Mouse (Mus musculus) embryonic stem cell, embryonic (primary cell): ENCODE results near the gene Fam186a.

Experiments
- CTCF ChIA-PET, 4 experiments: fragments of 300-600 bp in 2 of 4; fragments of 350-600 bp in 2 of 4; sonication (Branson Sonifier 250); formaldehyde crosslinking; loops; one replicate each; lab custom pipeline; 2022; ENCODE audit warnings: inconsistent platforms in 2 of 4; lab: Charles Lee
- POLR2A ChIA-PET, 4 experiments: fragments of 300-600 bp in 2 of 4; fragments of 350-600 bp in 2 of 4; sonication (Branson Sonifier 250); formaldehyde crosslinking; loops; one replicate each; lab custom pipeline; 2022; ENCODE audit warnings: antibody characterized with exemption in 4 of 4, inconsistent platforms in 1 of 4; lab: Charles Lee

Fam186a gene

DNA sequence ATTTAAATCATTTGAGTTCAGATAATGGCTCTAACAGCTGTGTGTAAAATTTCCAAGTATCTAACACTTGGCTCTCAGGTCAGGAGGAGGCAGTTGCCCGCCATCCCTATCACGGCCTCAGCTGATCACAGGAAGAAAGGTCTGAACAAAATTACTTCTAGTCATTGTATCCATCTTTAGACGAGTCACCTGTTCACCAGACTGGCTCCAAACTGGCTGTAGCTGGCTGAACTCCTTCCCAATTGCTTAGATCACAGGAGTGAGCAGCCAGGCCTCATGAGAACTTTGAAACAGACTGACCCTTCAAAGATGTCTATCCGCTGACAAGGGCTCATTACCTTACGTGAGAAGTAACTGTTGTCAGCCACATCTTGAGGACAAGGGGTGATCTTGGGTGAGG lies 63.6 kb downstream of the Fam186a start:
- POLR2A ChIA-PET: interaction anchor here (0.6 to 5.0 kb wide), 24 partner anchors 9 to 225 kb away, joined by 3 to 76 read pairs (median 6); partner anchors contain the start of genes Cox14 (in 2 of the 4) and Lima1 (in 2 of the 4)
- CTCF ChIA-PET: interaction anchor here (0.6 to 2.9 kb wide), 17 partner anchors 10 to 1839 kb away, joined by 3 to 22 read pairs (median 4); partner anchors contain the start of genes Cox14 (in 2 of the 4) and Lima1 (in 1 of the 4)

DNA sequence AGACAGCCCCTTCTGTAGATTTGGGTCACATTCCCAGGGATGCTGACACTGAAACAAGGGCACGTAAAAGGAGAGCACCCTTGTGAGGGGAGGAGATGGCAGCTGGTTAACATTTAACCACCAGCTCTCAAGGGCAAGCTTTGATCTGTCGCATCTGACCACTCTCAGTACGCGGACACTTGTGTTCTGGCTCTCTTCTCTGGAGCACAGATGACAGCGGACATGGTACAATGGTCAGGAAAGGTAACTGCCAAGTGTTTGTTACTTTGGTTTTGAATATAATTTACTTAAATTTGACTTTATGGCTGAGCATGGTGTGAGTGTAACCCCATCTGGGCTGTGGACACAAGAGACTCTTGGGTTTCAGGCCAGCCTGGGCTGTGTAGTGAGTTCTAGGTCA lies 64.1 kb downstream of the Fam186a start:
- CTCF ChIA-PET: interaction anchor here in 3 of 4 experiments (0.5 to 2.9 kb wide), 15 partner anchors 9 to 1839 kb away, joined by 3 to 22 read pairs (median 4); partner anchors contain the start of genes Cox14 (in 2 of the 3) and Lima1 (in 1 of the 3)
- POLR2A ChIA-PET: interaction anchor here in 3 of 4 experiments (1.0 to 5.0 kb wide), 25 partner anchors 8 to 386 kb away, joined by 3 to 76 read pairs (median 5); partner anchors contain the start of genes Lima1 (in 3 of the 3) and Cox14 (in 2 of the 3)

DNA sequence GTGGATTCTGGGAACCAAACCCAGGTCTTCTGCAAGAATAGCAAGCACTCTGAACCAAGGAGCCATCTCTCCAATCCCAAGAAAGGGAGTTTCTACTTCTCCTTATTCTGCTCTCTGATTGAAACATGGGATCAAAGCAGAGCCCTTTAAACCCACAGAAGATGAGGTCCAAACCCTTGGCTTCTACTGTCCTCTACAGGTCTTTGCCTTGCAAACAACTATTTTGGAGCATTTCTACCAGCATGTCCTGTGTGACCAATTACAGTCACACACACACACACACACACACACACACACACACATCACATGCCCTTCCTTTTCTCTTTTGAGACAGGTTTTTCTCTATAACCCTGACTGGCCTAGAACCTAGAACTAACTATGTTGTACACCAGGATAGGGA lies 70.2 kb downstream of the Fam186a start:
- POLR2A ChIA-PET: interaction anchor here in 2 of 4 experiments (0.6 to 12.8 kb wide), 9 partner anchors 18 to 467 kb away, joined by 3 to 270 read pairs (median 4); partner anchors contain the start of genes Lima1 (in 2 of the 2) and Racgap1 (in 1 of the 2)
- CTCF ChIA-PET: interaction anchor here in 3 of 4 experiments (0.6 to 1.7 kb wide), 7 partner anchors 8 to 382 kb away, joined by 3 to 8 read pairs (median 5); partner anchors contain the start of gene Cox14 (in 1 of the 3)

DNA sequence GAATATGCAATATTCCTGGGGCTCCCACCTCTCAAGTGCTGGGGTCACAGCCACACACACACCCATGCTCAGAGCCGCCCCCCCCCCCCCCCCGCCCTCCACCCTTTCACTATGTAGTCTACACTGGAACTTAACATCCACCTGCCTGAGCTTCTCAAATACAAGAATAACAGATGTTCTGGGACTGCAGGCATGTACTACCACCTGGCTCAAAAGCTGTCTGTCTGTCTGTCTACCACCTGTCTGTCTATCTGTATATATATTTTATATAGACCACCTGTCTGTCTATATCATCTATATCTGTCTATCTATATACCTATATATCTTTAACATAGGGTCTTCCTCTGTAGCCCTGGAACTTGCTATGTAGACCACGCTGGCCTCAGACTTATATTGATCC lies 75.5 kb downstream of the Fam186a start:
- ChIA-PET CTCF (interaction anchor here (0.6 to 2.6 kb wide), 13 partner anchors 11 to 408 kb away, joined by 3 to 12 read pairs (median 4); no protein-coding TSS in a partner anchor), POLR2A (interaction anchor here (0.6 to 12.8 kb wide), 33 partner anchors 9 to 456 kb away, joined by 3 to 270 read pairs (median 7); partner anchors contain the start of genes Lima1 (in 3 of the 4) and Gm17349 (in 1 of the 4))

DNA sequence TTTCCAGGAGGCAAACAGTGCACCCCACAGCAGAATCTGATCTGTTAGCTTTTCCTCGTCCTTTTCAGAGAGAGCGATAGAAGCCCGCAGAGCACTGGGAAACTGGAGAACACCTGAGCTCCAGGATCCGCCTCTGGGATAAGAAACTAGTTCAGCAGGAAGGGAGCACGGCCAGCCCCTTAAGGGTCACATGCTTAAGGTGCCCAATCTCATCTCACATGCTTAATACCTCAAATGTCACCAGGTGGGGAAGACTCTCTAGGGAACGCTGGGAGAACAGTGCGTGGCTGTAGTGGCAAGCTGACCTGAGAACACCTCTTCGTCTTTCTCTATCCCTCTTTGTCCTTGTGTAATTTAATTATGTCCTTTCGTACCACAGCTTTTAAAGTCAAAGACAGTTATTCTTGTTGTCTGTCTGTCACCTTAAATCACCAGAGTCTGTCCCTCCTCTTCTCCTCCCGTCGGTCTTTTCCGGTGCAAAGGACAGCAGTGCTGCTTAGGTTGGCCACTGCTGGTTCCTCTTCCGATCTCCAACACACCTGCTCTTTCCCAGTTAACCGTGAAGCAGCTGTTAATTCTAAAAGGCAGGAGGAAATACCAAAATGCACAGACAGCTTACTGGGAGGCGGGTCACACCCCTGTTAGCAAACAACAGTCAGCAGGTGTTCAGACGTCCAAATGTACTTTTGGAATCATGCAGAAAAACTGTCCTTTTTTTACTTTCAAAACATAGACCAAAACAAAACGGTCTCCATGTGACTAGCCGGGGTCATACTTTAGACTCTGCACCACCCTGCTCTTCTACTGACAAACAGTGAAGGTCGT lies 76.2 kb downstream of the Fam186a start:
- POLR2A ChIA-PET: interaction anchor here (0.6 to 12.8 kb wide), 62 partner anchors 7 to 455 kb away, joined by 3 to 270 read pairs (median 4); partner anchors contain the start of genes Lima1 (in 4 of the 4), Cox14 (in 1 of the 4), Gm17349 (in 1 of the 4) and Racgap1 (in 1 of the 4)

DNA sequence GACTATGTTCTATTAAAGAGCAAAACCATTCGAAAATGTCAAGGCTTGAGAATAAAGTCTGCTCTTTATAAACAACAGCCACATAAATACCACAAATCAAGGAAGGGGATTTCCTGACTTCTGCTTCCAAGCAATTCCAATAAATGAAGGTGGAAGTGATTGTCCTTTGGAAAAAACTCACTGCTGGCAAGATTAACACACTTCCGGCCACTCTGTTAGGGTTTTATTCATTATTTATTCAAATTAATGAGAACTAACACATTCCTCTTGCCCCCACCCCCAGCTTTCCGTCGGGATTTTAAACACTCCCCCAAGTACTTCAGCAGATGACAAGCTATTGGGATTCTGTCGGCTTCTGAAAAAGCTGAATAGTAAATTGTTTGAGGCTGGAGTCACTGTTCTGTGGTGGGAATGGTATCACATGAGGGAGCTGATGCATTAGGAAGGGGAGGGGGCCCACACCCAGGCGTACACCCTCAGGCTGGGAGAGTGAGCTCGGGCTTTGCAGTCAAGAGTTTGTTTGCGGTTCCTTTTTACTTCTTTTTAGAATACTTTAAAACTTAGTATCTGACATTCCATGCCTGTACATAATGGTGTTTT lies 77.5 kb downstream of the Fam186a start:
- CTCF ChIA-PET: interaction anchor here in 3 of 4 experiments (0.7 to 2.6 kb wide), 5 partner anchors 12 to 790 kb away, joined by 3 to 12 read pairs (median 3); no protein-coding TSS in a partner anchor

More for the DNA sequence above, 76.2 kb downstream of the Fam186a start:
- CTCF ChIA-PET: interaction anchor here (0.5 to 2.6 kb wide), 17 partner anchors 12 to 385 kb away, joined by 3 to 12 read pairs (median 3); partner anchors contain the start of gene Cox14 (in 1 of the 4)

DNA sequence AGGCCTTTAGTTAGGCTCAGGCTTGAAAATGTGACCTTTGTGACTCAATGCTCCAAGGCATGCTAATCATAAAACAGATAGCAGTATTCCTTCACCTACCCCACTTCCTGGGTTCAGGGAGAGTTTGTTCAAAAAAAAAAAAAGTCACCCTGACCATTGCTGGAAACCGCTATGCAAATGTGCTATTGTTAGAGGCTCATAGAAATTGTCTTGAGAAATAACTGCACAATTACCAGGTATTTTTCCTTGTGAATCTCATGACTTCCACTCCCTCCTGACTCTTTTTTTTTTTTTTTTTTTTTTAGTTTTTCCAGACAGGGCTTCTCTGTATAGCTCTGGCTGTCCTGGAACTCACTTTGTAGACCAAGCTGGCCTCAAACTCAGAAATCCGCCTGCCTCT lies 79.7 kb downstream of the Fam186a start:
- ChIA-PET POLR2A (interaction anchor here in 3 of 4 experiments (0.6 to 2.8 kb wide), 12 partner anchors 9 to 239 kb away, joined by 3 to 26 read pairs (median 5); partner anchors contain the start of gene Lima1 (in 3 of the 3)), CTCF (interaction anchor here in 3 of 4 experiments (0.6 kb wide), 3 partner anchors 68 to 162 kb away, joined by 3 to 4 read pairs (median 3); no protein-coding TSS in a partner anchor)

More for the DNA sequence above, 77.5 kb downstream of the Fam186a start:
- POLR2A ChIA-PET: interaction anchor here (0.6 to 12.8 kb wide), 40 partner anchors 7 to 1161 kb away, joined by 3 to 270 read pairs (median 4); partner anchors contain the start of gene Lima1 (in 4 of the 4)

DNA sequence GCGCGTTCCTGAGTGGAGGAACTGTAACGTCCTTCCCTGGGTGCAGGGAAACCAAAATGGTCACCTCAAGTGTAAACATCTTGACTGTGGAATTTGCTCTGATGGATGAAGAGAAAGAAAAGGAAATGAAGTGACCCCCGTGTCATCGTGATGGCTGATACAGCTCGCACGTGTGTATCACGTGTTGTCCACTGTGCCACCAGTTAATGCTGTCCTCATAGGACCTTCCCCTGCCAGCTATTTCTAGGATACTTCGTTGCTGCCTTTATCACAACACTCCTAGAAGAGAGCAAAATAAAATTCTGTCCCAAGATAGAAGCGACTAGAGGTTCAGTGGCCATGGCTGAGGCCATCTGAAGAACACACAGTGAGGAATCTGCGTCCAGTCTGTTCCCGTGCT lies 82.8 kb downstream of the Fam186a start:
- ChIA-PET CTCF (interaction anchor here in 1 of 4 experiments (0.5 kb wide), 1 partner anchor 11 kb away, joined by 3 read pairs; no protein-coding TSS in a partner anchor), POLR2A (interaction anchor here in 1 of 4 experiments (2.7 kb wide), 1 partner anchor 9 kb away, joined by 11 read pairs; the partner anchor contains the start of gene Lima1)

DNA sequence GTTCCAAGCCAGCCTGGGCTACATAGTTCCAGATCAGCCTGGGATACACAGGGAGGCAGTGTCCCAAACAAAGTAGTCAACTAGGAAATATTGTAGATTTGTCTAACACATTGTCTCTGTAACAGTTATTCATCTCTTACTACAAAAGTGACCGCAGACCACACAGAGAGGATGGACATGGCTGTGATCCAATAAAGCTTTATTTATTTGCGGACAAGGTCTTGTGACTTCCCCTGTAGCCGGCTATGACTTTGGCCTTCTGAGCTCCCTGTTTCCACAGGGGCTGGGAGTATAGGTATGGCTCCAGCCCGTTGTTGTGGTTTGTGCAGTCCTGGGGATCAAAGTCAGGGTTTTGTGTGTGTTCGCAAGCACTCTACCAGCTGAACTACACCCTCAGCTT lies 88.3 kb downstream of the Fam186a start:
- CTCF ChIA-PET: interaction anchor here in 3 of 4 experiments (0.5 to 1.6 kb wide), 5 partner anchors 13 to 28 kb away, joined by 3 to 7 read pairs (median 4); no protein-coding TSS in a partner anchor
- POLR2A ChIA-PET: interaction anchor here in 3 of 4 experiments (0.7 to 21.1 kb wide), 21 partner anchors 8 to 616 kb away, joined by 3 to 444 read pairs (median 4); partner anchors contain the start of gene Csrnp2 (in 1 of the 3)

DNA sequence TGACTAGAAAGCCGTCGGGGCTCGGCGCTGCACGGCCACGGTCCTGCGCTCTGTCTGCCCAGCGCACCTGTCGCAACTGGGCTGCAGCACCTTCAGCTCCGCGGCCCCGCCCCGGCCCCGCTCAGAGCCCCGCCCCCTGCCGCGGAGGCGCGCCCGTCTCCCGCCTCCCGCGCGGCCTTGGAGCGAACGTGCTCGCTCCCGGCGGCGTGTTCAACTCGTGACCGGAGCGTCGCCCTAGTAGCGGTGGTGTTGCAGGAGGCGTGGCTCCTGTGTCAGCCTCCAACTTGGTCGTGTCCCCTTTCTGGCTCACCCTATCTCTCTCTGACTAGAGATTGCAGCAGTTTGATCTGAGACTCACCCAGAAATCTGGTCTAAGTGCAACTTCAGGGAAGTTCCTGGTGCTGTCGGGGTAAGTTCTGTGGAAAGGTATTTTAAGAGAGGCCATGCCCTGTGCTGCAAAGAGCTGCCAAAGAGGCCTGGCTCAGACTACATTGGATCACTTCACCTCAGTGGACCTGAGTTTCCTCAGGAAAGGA lies 91.5 kb downstream of the Fam186a start, which contains the start of gene Lima1:
Lima1 (minus strand) TSS at position 123 of the 536 bp plus-strand sequence.
- CTCF ChIA-PET: interaction anchor here in 3 of 4 experiments (0.6 to 2.7 kb wide), 10 partner anchors 11 to 808 kb away, joined by 3 to 12 read pairs (median 4); partner anchors contain the start of gene Cox14 (in 1 of the 3)

DNA sequence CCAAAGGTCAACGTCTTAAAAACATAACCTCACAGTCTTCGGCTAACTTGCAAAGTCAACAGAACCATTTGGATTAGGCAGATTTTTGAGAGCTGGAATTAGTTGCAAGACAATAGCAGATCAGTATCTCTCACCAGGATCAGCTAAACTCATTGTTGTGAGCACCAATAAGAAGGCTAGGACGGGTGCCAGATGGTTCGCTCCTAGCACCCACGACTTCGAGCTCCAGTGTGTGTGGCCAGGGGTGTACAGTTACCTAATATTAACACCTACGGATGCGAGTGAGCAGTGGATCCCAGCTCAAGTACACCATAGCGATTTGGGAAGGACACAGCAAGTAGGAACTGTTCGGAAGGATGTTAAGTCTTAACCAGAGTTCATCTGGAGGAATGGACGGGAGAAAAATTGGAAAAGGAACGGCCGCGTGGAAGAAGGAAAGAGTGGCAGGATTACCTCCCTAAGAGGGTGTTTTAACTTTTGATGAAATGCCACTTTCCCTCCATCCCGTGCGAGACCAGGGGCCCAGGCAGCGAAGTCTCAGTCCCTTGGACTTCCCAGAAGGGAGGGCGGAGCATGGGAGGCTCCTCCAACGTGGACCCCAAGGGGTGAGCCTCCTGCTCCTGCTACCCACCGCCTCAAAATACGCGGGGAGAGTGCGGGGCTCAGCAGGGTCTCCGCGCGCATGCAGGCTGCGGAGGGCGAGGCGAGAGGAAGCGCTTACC lies 92.1 kb downstream of the Fam186a start:
- ChIA-PET CTCF (interaction anchor here in 3 of 4 experiments (0.6 to 2.7 kb wide), 10 partner anchors 11 to 197 kb away, joined by 3 to 12 read pairs (median 4); partner anchors contain the start of gene Cox14 (in 1 of the 3)), POLR2A (interaction anchor here (0.5 to 21.1 kb wide), 82 partner anchors 8 to 940 kb away, joined by 3 to 444 read pairs (median 5); partner anchors contain the start of genes Cox14 (in 3 of the 4), Gm17349 (in 1 of the 4), Nckap5l (in 1 of the 4) and Racgap1 (in 1 of the 4))

More for the DNA sequence above, 91.5 kb downstream of the Fam186a start, which contains the start of gene Lima1:
- POLR2A ChIA-PET: interaction anchor here (0.5 to 21.1 kb wide), 59 partner anchors 8 to 846 kb away, joined by 3 to 444 read pairs (median 6); partner anchors contain the start of genes Cox14 (in 2 of the 4), Gm17349 (in 1 of the 4), Racgap1 (in 1 of the 4) and Tuba1c (in 1 of the 4)

DNA sequence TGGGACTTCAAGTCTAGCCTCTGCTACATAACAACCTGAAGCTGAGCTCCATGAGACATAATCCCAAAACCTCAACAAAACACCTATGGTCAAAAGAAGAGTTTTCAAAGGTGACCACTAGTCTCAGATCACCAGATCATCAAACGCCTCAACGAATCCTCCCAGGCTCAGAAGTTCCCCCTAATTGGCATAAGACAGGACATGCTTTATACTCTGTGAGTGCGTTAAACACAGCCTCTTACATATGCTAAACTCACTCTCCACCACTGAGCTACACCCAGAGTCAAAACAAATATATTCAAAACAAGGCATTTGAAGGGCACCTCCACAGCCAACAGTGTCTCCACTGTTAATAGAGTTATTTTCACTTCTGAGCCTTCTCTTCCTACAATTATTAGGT lies 94.3 kb downstream of the Fam186a start:
- ChIA-PET POLR2A (interaction anchor here (0.5 to 21.1 kb wide), 69 partner anchors 9 to 883 kb away, joined by 3 to 444 read pairs (median 5); partner anchors contain the start of genes Cox14 (in 2 of the 4), Atf1 (in 1 of the 4), Dazap2 (in 1 of the 4) and Gm17349 (in 1 of the 4)), CTCF (interaction anchor here (0.6 to 1.2 kb wide), 8 partner anchors 8 to 1299 kb away, joined by 3 to 10 read pairs (median 3); partner anchors contain the start of gene Cox14 (in 1 of the 4))
